Mouse (Mus musculus): Measurements from ENCODE around the gene Dmrtb1. TPM values are rescaled to one million over a fixed set of nuclear protein-coding genes. Genes with fewer than 3 reads are reported as not detected.

The Dmrtb1 gene
- polyA plus RNA-seq, 1 experiment: 0.44 TPM

- no peak for DNase-seq (ENCODE audit: low read depth in 1 of 2, low spot score in 2 of 2)
- H3K27ac ChIP-seq (ENCODE audit: insufficient read depth, low read length): no peak overlapping the region
- H3K27me3 ChIP-seq (ENCODE audit: control insufficient read depth, insufficient read depth, low read length): no peaks in the 10 kb centered on the region
- 94% methylated on average over 37 of the region's 37 CpGs for WGBS
- TF ChIP-seq POLR2A (IDR thresholded peaks at IDR 0.05; ENCODE audit: low read depth, low read length) (no peak), CTCF (IDR thresholded peaks at IDR 0.05; ENCODE audit: extremely low read depth, insufficient read depth, insufficient read length, insufficient replicate concordance) (no peak)
- no peak overlapping the region for H3K4me3 ChIP-seq (ENCODE audit: extremely low read depth, insufficient read depth, insufficient read length)
- no peaks in the 10 kb centered on the region for H3K36me3 ChIP-seq (ENCODE audit: control insufficient read depth, insufficient read depth, low read length)
- no peaks in the 10 kb centered on the region for H3K4me1 ChIP-seq (ENCODE audit: control insufficient read depth, insufficient read depth, insufficient read length)
Observed at GRCm38 (mm10) chr4:107683006-107683756, 849 bp downstream of the Dmrtb1 start.

GRCm38 (mm10) chr4:107681099-107681849, 2.8 kb downstream of the Dmrtb1 start:
- no peaks in the 10 kb centered on the region for H3K36me3 ChIP-seq (ENCODE audit: control insufficient read depth, insufficient read depth, low read length)
- 44% methylated on average over 9 of the region's 9 CpGs for WGBS
- no peaks in the 10 kb centered on the region for H3K27me3 ChIP-seq (ENCODE audit: control insufficient read depth, insufficient read depth, low read length)

DNA sequence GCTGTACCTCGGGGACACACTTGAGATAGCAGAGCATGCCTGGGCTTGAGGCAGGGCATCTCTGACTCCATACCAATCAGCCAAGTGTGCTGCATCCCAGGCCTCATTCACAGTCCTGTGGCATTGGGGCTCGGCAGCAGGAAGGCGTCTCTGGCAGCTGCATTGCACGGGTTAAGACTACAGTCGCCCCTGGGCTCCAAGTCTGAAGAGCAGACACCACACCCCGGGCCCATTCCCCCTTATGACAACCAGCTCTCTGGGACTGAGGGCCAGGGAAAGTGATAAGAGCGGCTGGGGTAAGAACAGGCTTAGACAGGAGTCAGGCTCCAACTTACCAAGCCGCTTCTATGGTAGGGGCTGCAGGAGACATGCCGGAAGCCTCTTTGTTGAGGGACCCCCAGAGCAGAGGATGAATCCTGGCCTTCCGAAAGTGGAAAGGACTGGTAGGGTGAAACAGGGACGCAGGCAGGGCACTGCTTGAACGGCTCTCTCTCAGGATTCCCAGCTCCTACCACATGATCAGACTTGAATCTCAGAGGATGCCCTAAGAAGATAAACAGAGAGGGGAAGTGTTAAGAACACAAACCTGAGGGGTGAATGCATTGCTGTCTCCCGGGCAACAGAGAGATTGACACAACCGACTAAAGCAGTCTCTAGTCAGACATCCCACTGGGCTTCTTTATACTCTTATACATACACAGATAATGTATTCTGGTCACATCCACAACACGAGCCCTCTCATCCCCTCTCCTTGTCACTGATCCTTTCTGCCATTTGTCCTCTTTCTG, 3.5 kb downstream of the Dmrtb1 start:
- DNase-seq (ENCODE audit: low read depth in 1 of 2, low spot score in 2 of 2): no peak
- TF ChIP-seq CTCF (IDR thresholded peaks at IDR 0.05; ENCODE audit: extremely low read depth, insufficient read depth, insufficient read length, insufficient replicate concordance) (no peak), POLR2A (IDR thresholded peaks at IDR 0.05; ENCODE audit: low read depth, low read length) (no peak)
- Histone ChIP-seq H3K36me3 (ENCODE audit: control insufficient read depth, insufficient read depth, low read length) (no peaks in the 10 kb centered on the region), H3K27ac (ENCODE audit: insufficient read depth, low read length) (no peak overlapping the region), H3K4me3 (ENCODE audit: extremely low read depth, insufficient read depth, insufficient read length) (no peak overlapping the region), H3K27me3 (ENCODE audit: control insufficient read depth, insufficient read depth, low read length) (no peaks in the 10 kb centered on the region), H3K4me1 (ENCODE audit: control insufficient read depth, insufficient read depth, insufficient read length) (no peaks in the 10 kb centered on the region)
- 78% methylated on average over 15 of the region's 15 CpGs for WGBS

More at GRCm38 (mm10) chr4:107681099-107681849, 2.8 kb downstream of the Dmrtb1 start:
- no peak for DNase-seq (ENCODE audit: low read depth in 1 of 2, low spot score in 2 of 2)
- Histone ChIP-seq H3K4me1 (ENCODE audit: control insufficient read depth, insufficient read depth, insufficient read length) (no peaks in the 10 kb centered on the region), H3K27ac (ENCODE audit: insufficient read depth, low read length) (no peak overlapping the region), H3K4me3 (ENCODE audit: extremely low read depth, insufficient read depth, insufficient read length) (no peak overlapping the region)
- no peak for TF ChIP-seq POLR2A (IDR thresholded peaks at IDR 0.05; ENCODE audit: low read depth, low read length)
- TF ChIP-seq CTCF (IDR thresholded peaks at IDR 0.05; ENCODE audit: extremely low read depth, insufficient read depth, insufficient read length, insufficient replicate concordance): no peak

- 27% methylated on average over 10 of the region's 10 CpGs for WGBS
- no peak for DNase-seq (ENCODE audit: low read depth in 1 of 2, low spot score in 2 of 2)
- no peaks in the 10 kb centered on the region for H3K27me3 ChIP-seq (ENCODE audit: control insufficient read depth, insufficient read depth, low read length)
- H3K4me3 ChIP-seq (ENCODE audit: extremely low read depth, insufficient read depth, insufficient read length): no peak overlapping the region
- no peaks in the 10 kb centered on the region for H3K4me1 ChIP-seq (ENCODE audit: control insufficient read depth, insufficient read depth, insufficient read length)
- H3K27ac ChIP-seq (ENCODE audit: insufficient read depth, low read length): 0 out of 2 replicates have a peak overlapping the region, but pooled peaks have one; percentile 39
- TF ChIP-seq POLR2A (IDR thresholded peaks at IDR 0.05; ENCODE audit: low read depth, low read length) (no peak), CTCF (IDR thresholded peaks at IDR 0.05; ENCODE audit: extremely low read depth, insufficient read depth, insufficient read length, insufficient replicate concordance) (no peak)
- H3K36me3 ChIP-seq (ENCODE audit: control insufficient read depth, insufficient read depth, low read length): no peaks in the 10 kb centered on the region
Observed at GRCm38 (mm10) chr4:107675645-107676044, 8.4 kb downstream of the Dmrtb1 start.

GRCm38 (mm10) chr4:107674322-107674644, 9.7 kb downstream of the Dmrtb1 start:
- TF ChIP-seq POLR2A (IDR thresholded peaks at IDR 0.05; ENCODE audit: low read depth, low read length) (no peak), CTCF (IDR thresholded peaks at IDR 0.05; ENCODE audit: extremely low read depth, insufficient read depth, insufficient read length, insufficient replicate concordance) (no peak)

GRCm38 (mm10) chr4:107673638-107674321, 10.2 kb downstream of the Dmrtb1 start:
- Histone ChIP-seq H3K27ac (ENCODE audit: insufficient read depth, low read length) (no peak overlapping the region), H3K4me3 (ENCODE audit: extremely low read depth, insufficient read depth, insufficient read length) (no peak overlapping the region), H3K4me1 (ENCODE audit: control insufficient read depth, insufficient read depth, insufficient read length) (no peaks in the 10 kb centered on the region), H3K36me3 (ENCODE audit: control insufficient read depth, insufficient read depth, low read length) (no peaks in the 10 kb centered on the region), H3K27me3 (ENCODE audit: control insufficient read depth, insufficient read depth, low read length) (no peaks in the 10 kb centered on the region)
- DNase-seq (ENCODE audit: low read depth in 1 of 2, low spot score in 2 of 2): peak; percentile 38 to 53
- 23% methylated on average over 23 of the region's 23 CpGs for WGBS
- TF ChIP-seq CTCF (IDR thresholded peaks at IDR 0.05; ENCODE audit: extremely low read depth, insufficient read depth, insufficient read length, insufficient replicate concordance): peak; percentile 32; the same call in 1 of the 2 replicates
- no peak for TF ChIP-seq POLR2A (IDR thresholded peaks at IDR 0.05; ENCODE audit: low read depth, low read length)

More at GRCm38 (mm10) chr4:107674322-107674644, 9.7 kb downstream of the Dmrtb1 start:
- H3K4me3 ChIP-seq (ENCODE audit: extremely low read depth, insufficient read depth, insufficient read length): no peak overlapping the region
- H3K27me3 ChIP-seq (ENCODE audit: control insufficient read depth, insufficient read depth, low read length): no peaks in the 10 kb centered on the region
- no peak overlapping the region for H3K27ac ChIP-seq (ENCODE audit: insufficient read depth, low read length)
- no peaks in the 10 kb centered on the region for H3K4me1 ChIP-seq (ENCODE audit: control insufficient read depth, insufficient read depth, insufficient read length)
- no peaks in the 10 kb centered on the region for H3K36me3 ChIP-seq (ENCODE audit: control insufficient read depth, insufficient read depth, low read length)
- DNase-seq (ENCODE audit: low read depth in 1 of 2, low spot score in 2 of 2): no peak
- WGBS: 32% methylated on average over 5 of the region's 5 CpGs

Measured in spleen, adult 2 months (tissue).